Mouse (Mus musculus): ENCODE results near the gene Mettl7a2.

Mettl7a2 gene

DNA sequence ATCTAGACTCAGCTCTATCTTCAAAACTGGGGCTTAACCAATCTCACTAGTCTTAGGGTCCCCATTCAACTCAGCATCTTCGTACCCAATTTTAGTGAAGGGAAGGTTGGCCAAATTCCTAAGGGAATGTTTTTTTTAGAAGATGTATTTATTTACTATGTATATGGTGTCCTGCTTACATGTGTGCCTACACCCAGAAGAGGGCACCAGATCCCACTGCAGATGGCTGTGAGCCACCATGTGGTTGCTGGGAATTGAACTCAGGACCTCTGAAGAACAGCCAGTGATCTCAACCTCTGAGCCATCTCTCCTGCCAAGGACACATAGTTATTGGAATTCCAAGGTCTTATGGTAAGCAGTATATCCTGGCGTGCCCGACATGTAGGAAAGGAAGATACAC, 42.6 kb downstream of the Mettl7a2 start:
- DNase-seq (ENCODE audit: low spot score in 2 of 2): no peak

GRCm38 (mm10) chr15:100400592-100401250, 47.7 kb downstream of the Mettl7a2 start:
- DNase-seq (ENCODE audit: low spot score in 2 of 2): no peak

DNA sequence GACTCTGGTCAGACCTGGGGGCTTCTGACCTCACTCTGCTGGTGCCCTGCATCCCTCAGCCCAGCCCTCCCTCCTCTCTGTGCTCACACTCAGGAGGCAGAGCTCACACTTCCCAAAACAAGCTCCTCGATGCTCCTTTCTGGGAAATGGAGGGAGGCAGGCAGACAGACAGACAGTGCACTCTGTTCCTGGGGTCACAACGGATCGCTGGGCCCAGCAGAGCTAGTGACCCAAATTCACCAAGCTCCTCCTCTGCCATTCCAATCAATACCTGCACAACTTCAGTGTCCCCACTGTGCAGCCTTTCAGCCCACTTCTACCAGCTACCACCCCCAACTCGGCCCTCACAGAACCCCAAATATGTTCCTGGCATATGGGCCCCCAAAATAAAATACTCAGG, 48.8 kb downstream of the Mettl7a2 start:
- no peak for DNase-seq (ENCODE audit: low spot score in 2 of 2)

- no peak for DNase-seq (ENCODE audit: low spot score in 2 of 2)
Measured at GRCm38 (mm10) chr15:100402347-100402746, 49.3 kb downstream of the Mettl7a2 start.

- no peak for DNase-seq (ENCODE audit: low spot score in 2 of 2)
Measured at GRCm38 (mm10) chr15:100402798-100403197, 49.8 kb downstream of the Mettl7a2 start.

- DNase-seq (ENCODE audit: low spot score in 2 of 2): no peak
Measured at GRCm38 (mm10) chr15:100403318-100404000, 50.5 kb downstream of the Mettl7a2 start.

GRCm38 (mm10) chr15:100406088-100406487, 53.1 kb downstream of the Mettl7a2 start:
- no peak for DNase-seq (ENCODE audit: low spot score in 2 of 2)

- peak in 1 of 2 experiments; percentile 69 for DNase-seq (ENCODE audit: low spot score in 2 of 2)
Measured at GRCm38 (mm10) chr15:100410918-100411672, 58.1 kb downstream of the Mettl7a2 start.

All from spleen, postnatal 36 days (tissue).